Mouse (Mus musculus) CD8-positive naive resting alpha-beta T cell, adult 2 months (primary cell): Measurements from ENCODE around the gene Plxna3.

Experiments
- DNase-seq, 2 experiments: peaks; one replicate each; pipeline ENCODE4 v3.0.0; 2022; ENCODE audit warnings: low read depth in 2 of 2, low spot score in 2 of 2

The Plxna3 gene

DNA sequence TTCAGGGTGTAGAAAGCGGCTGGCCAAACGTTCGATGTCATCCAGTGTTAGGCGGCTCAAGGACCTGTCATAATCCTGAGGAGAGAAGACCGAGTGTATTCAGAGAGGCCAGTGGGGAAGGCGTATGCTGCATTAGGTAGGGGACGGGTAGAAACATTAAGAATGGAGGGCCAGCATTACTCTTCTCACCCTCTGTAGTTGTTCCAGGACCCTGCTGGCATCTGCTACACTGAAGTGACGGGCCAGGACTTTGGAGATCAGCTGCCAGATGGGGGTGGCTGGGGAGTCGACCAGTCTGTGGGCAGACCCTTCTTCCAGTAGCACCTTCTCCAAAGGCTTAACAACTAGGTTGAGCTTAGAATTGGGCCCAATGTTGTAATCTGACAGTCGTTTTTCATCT is 38.6 kb downstream of the Plxna3 start:
- no peak for DNase-seq

DNA sequence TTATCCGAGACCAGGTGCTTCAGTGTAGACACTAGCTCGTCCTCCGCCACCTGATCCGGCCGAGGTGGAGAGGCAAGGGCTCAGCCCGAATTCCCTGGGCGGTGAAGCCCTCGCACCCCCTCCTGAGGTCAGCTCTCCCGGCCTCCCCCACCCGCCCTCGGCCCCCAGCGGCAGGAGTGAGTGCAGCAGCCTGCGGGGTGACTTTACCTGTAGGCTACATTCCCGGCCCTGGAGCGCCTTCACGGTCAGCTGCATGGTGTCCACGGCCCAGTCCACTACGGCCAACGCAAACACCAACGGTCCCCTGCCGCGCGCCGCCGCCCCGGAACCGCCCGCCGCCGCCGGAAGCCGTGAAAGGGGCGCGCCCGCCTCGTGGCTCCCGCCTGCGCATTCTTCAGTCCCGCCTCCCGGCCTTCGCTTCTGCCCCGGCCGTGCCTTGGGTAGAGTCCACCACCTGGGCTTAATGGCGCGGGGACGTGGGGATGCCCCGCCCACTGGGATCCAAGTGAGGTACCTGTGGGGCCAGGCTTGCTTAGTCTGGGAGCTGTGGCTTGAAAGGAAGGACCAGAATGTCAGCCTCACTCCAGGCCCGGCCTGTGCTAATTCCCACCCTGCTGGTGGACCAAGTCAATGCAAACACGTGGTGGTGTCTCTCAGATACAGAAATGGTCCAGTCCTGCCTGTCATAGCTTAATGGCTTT is 39.5 kb downstream of the Plxna3 start:
- DNase-seq, result peak; percentile 24 to 33

DNA sequence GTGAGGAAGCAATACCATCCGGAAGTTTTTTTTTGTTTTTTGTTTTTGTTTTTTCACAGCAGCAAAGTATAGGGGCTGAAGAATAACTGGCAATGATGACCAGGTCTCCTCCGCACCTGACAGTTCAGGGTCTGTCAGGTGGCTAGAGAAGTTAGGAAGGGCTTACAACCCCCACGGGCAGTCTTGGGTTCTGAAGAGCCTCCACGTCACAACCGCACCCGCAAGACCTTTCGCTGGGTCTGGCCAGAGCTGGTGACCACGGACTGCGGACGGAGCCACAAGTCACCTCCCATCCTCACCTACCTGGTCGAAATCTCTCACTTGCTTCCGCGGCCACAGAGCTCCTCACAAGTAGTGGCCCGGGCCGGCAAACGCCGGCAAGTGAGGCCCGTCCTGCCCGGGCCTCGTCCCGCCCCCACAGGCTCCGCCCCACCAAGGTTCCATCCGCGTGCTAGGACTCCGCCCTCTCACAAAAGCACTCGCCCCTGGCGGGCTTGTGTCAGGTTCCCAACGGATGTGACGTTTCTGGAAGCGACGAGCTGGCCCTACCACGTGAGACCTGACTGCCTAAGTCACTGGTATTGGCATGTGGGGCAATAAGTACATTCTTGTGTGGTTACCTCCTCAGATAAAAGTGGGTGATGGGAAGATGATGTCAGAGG is 44.2 kb downstream of the Plxna3 start, which contains the start of the genes Ubl4a and Slc10a3:
TSS of gene Ubl4a (minus strand) at position 331 of the 662 bp plus-strand sequence.
TSS of gene Slc10a3 (minus strand) at position 462 of the 662 bp plus-strand sequence.
- DNase-seq, result peak; percentile 80 to 82

DNA sequence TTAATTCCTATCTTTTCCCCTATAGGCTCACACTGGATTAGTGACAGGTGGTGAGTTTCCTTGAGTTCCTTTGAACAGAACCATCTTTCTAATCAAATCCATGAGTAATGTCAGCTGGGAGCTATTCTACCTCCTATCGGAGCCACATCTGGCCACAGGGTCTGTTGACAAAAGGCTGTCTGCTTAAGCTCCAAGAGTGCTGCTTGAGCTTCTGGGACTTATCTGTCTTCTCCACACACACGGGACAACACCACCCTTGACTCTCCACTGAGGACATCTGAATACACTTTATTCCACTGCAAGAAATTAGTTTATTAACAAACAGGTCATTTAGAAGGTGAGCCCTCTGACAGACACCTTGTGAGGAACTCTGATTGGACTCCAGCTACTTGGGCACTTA is 55.6 kb downstream of the Plxna3 start:
- no peak for DNase-seq

DNA sequence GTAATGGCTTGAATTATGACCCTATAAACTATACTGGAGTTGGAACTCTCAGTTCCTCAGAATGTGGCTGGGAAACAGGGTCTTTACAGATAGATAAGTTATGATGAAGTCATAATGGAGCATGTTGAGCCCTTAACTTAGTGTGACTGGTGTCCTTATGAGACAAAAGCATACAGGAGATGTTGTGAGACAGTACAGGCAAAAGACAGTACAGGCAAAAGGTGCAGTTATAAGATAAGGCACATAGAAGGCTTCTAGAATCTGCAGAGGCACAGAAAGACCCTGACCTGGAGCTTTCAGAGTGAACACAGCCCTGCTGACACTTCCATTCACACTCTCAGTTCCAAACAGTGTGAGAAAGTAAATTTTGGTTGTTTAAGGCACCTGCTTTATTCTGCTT is 59.3 kb downstream of the Plxna3 start:
- no peak for DNase-seq

DNA sequence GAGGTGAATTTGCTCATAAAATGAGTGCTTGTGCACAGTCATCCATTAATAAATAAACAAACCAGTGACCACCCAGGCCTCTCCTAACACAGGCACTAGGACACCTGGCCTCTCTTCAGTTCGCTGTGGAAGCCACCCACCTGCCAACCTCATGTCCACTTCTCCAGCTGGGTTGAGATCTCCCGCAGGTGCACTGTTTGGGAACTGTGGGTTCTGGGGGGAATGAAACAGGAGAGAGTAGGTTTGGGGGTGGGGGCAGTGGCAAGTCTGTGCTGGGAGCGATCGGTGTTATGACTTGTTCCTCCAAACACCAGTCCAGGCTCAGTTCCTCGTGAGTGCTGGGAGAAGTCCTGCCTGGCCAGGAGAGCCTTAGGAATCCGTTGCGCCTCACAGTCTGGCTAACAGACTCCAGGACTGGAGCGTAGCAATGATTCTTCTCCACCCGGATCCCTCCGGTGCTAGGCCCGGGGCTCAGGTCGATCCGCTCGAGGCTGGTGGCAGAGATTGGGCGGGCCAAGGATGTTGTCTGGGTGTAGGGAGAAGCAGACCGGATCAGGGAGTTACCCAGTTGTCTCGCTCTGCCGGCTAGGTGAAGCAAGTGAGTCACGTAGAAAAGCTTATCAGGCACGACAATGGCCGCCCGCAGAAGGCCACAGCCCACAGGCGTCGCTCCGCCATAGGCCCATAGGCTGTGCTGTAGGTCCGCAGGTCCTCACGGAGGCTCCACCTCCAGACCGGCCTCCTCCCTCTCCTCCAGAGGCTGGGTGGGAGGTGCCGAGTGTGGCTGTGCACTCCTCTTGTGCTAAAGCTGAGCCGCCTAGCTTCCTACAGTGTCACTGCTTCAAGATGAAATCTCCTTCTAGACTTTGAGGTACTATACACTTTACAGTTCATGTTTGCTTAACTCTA is 63.9 kb downstream of the Plxna3 start, which contains the start of the genes Fam3a and Ikbkg:
TSS of gene Fam3a (minus strand) at position 738 of the 909 bp plus-strand sequence.
TSS of gene Ikbkg (plus strand) at position 756 of the 909 bp plus-strand sequence.
- peak; percentile 77 to 81 for DNase-seq
